Mouse (Mus musculus): ENCODE data around the gene Rmi2.

DNA sequence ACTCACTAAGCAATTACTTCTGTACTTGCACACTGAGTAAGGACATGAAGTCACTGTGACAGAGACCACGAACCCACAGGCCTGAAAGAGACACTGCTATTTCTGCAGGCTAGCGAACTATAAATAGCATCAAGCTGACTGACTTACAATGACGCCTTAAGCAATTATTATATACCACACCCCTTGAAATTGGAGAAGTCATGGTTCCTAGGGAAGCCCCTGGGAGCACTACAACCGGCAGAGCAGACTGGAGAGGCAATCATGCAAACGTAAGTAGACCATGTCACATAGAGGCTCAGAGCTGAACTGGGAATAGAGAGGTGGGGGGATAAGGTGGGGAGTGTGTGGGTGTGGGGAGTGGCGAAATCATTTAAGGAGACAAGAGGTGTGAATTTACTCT is 62.5 kb downstream of the Rmi2 start:
- TF ChIP-seq CTCF (conservative IDR thresholded peaks at IDR 0.05; ENCODE audit: low read length) (no peak), NANOG (IDR thresholded peaks at IDR 0.05; ENCODE audit: borderline replicate concordance, low read length) (no peak)
